Mouse (Mus musculus): ENCODE results near the gene Trmu. TPM values are rescaled to one million over a fixed set of nuclear protein-coding genes. Genes with fewer than 3 reads are reported as not detected.

The Trmu gene
- 21.4 TPM for polyA plus RNA-seq (2012; fragmentation: generic; extraction: Trizol)

DNA sequence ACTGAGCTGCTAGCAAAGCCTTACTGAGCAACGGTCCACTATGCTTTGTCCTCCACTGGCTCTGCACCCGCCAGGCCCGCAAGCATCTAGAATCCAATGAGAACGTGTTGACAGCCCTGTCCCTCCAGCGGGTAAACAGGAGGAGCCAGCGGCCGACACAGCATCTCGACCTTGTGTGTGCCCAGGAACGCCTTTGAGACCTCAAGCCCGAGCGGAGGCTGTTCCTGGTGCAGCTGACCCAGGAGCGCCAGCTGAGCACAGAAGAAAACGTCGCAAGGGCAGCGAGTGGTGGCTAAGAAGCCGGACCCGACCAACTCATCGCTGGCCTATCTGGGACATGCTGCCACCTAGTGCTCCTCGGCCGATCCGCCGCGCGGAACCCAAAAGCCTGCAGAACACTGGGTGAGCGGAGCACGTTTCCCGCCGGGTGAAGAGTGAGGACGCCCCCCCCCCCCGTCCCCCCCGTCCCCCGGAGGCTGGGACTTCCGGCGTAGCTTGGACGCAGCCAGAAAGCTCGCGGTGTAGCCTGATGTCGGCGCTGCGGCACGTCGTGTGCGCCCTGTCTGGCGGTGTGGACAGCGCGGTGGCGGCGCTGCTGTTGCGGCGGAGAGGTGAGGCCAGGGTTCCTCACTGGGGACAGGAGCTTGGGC is at the start of gene Trmu:
Trmu (plus strand) TSS at position 465 of the 650 bp plus-strand sequence.
- H3K27me3 ChIP-seq (ENCODE audit: control insufficient read depth, insufficient read depth, insufficient read length), result no peaks in the 10 kb centered on the region
- no peaks in the 10 kb centered on the region for H3K79me2 ChIP-seq (ENCODE audit: control insufficient read depth, insufficient read depth)
- peak within 1 kb of the TSS; percentile 83 for H3K4me2 ChIP-seq (ENCODE audit: low read depth)
- peak within 1 kb of the TSS; percentile 75 for H3K4me3 ChIP-seq
- peak in 1 of 3 experiments; percentile 50 for TF ChIP-seq MYOD1 (IDR thresholded peaks at IDR 0.05; ENCODE audit: control insufficient read depth in 1 of 3, insufficient read length in 2 of 3, low read depth in 2 of 3)
- TF ChIP-seq MYOG (IDR thresholded peaks at IDR 0.05; ENCODE audit: control insufficient read depth in 1 of 3, insufficient read depth in 1 of 3, insufficient read length in 2 of 3, low read depth in 2 of 3), result peak in 1 of 3 experiments; percentile 49
- TF ChIP-seq E2F4 (IDR thresholded peaks at IDR 0.05; ENCODE audit: insufficient read depth), result no peak
- peak; percentile 66 for TF ChIP-seq REST (IDR thresholded peaks at IDR 0.05; ENCODE audit: insufficient read depth, insufficient read length)
- TF ChIP-seq POLR2A (IDR thresholded peaks at IDR 0.05; ENCODE audit: insufficient read length, low read depth), result peak; percentile 94
- no peak for TF ChIP-seq CEBPB (IDR thresholded peaks at IDR 0.05; ENCODE audit: insufficient read depth, poor library complexity, severe bottlenecking)
- peak; percentile 99 for TF ChIP-seq POLR2AphosphoS2 (IDR thresholded peaks at IDR 0.05; ENCODE audit: insufficient read length, low read depth)
- no peak for TF ChIP-seq USF1 (IDR thresholded peaks at IDR 0.05; ENCODE audit: low read depth)
- no peak for TF ChIP-seq MAX (IDR thresholded peaks at IDR 0.05; ENCODE audit: low read depth)
- TF ChIP-seq TCF3 (IDR thresholded peaks at IDR 0.05; ENCODE audit: insufficient read length, low read depth), result no peak
- TF ChIP-seq TCF12 (IDR thresholded peaks at IDR 0.05; ENCODE audit: insufficient read depth, poor library complexity, severe bottlenecking), result no peak
- TF ChIP-seq SRF (IDR thresholded peaks at IDR 0.05; ENCODE audit: control insufficient read depth, insufficient read length, low read depth), result no peak
- H3K36me3 ChIP-seq (ENCODE audit: control insufficient read depth, insufficient read depth), result peaks cover 5% of the 10 kb centered on the region
- H3ac ChIP-seq (ENCODE audit: control insufficient read depth, insufficient read length), result peak within 1 kb of the TSS; percentile 27

GRCm38 (mm10) chr15:85829470-85829869 is 49.6 kb upstream of the Trmu start:
- Histone ChIP-seq H3K27me3 (ENCODE audit: control insufficient read depth, insufficient read depth, insufficient read length) (peaks cover 66% of the 10 kb centered on the region), H3K36me3 (ENCODE audit: control insufficient read depth, insufficient read depth) (no peaks in the 10 kb centered on the region), H3K4me2 (ENCODE audit: low read depth) (no peak overlapping the region), H3K4me3 (no peak overlapping the region), H3ac (ENCODE audit: control insufficient read depth, insufficient read length) (no peak overlapping the region), H3K79me2 (ENCODE audit: control insufficient read depth, insufficient read depth) (no peaks in the 10 kb centered on the region)
- no peak for TF ChIP-seq E2F4 (IDR thresholded peaks at IDR 0.05; ENCODE audit: insufficient read depth)
- TF ChIP-seq TCF12 (IDR thresholded peaks at IDR 0.05; ENCODE audit: insufficient read depth, poor library complexity, severe bottlenecking), result no peak
- TF ChIP-seq MYOD1 (IDR thresholded peaks at IDR 0.05; ENCODE audit: control insufficient read depth in 1 of 3, insufficient read length in 2 of 3, low read depth in 2 of 3), result no peak
- no peak for TF ChIP-seq USF1 (IDR thresholded peaks at IDR 0.05; ENCODE audit: low read depth)
- TF ChIP-seq SRF (IDR thresholded peaks at IDR 0.05; ENCODE audit: control insufficient read depth, insufficient read length, low read depth), result no peak
- no peak for TF ChIP-seq MYOG (IDR thresholded peaks at IDR 0.05; ENCODE audit: control insufficient read depth in 1 of 3, insufficient read depth in 1 of 3, insufficient read length in 2 of 3, low read depth in 2 of 3)
- TF ChIP-seq CEBPB (IDR thresholded peaks at IDR 0.05; ENCODE audit: insufficient read depth, poor library complexity, severe bottlenecking), result no peak
- no peak for TF ChIP-seq REST (IDR thresholded peaks at IDR 0.05; ENCODE audit: insufficient read depth, insufficient read length)
- no peak for TF ChIP-seq POLR2AphosphoS2 (IDR thresholded peaks at IDR 0.05; ENCODE audit: insufficient read length, low read depth)
- no peak for TF ChIP-seq POLR2A (IDR thresholded peaks at IDR 0.05; ENCODE audit: insufficient read length, low read depth)

- no peak within 1 kb of the TSS for H3K4me2 ChIP-seq (ENCODE audit: low read depth)
- TF ChIP-seq CEBPB (IDR thresholded peaks at IDR 0.05; ENCODE audit: insufficient read depth, poor library complexity, severe bottlenecking) (no peak), SRF (IDR thresholded peaks at IDR 0.05; ENCODE audit: control insufficient read depth, insufficient read length, low read depth) (no peak), TCF12 (IDR thresholded peaks at IDR 0.05; ENCODE audit: insufficient read depth, poor library complexity, severe bottlenecking) (no peak), USF1 (IDR thresholded peaks at IDR 0.05; ENCODE audit: low read depth) (no peak), REST (IDR thresholded peaks at IDR 0.05; ENCODE audit: insufficient read depth, insufficient read length) (no peak), MAX (IDR thresholded peaks at IDR 0.05; ENCODE audit: low read depth) (no peak), POLR2AphosphoS2 (IDR thresholded peaks at IDR 0.05; ENCODE audit: insufficient read length, low read depth) (no peak), MYOD1 (IDR thresholded peaks at IDR 0.05; ENCODE audit: control insufficient read depth in 1 of 3, insufficient read length in 2 of 3, low read depth in 2 of 3) (no peak)
- peaks cover 73% of the 10 kb centered on the region for H3K27me3 ChIP-seq (ENCODE audit: control insufficient read depth, insufficient read depth, insufficient read length)
- no peak within 1 kb of the TSS for H3K4me3 ChIP-seq
- H3K36me3 ChIP-seq (ENCODE audit: control insufficient read depth, insufficient read depth), result no peaks in the 10 kb centered on the region
- no peaks in the 10 kb centered on the region for H3K79me2 ChIP-seq (ENCODE audit: control insufficient read depth, insufficient read depth)
- no peak within 1 kb of the TSS for H3ac ChIP-seq (ENCODE audit: control insufficient read depth, insufficient read length)
Observed at GRCm38 (mm10) chr15:85831954-85832590, 47.0 kb upstream of the Trmu start, which contains the start of gene Ttc38. Gene Ttc38, plus strand, starts transcription at chr15:85832306.

DNA sequence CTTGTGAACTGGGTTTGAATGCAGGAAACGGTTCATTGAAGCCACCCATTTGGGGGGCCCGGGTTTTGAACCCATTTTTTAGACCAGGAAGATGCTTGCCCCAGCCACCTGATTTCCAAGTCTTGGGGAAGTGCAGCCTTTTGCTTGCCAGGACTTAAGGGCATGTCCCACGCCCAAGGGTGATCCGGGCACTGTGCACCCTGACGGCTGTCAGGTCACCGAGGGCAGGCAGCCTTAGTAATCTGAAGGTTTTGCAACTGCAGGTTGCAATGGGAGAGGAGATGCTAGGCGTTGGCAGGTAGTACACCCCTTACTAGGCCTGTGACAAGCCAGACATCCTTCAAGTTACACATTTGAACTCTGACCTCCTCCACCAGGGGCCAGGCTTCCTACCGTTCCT is 46.5 kb upstream of the Trmu start:
- Histone ChIP-seq H3K27me3 (ENCODE audit: control insufficient read depth, insufficient read depth, insufficient read length) (peaks cover 68% of the 10 kb centered on the region), H3K4me3 (no peak overlapping the region)

More for the DNA sequence above, 46.5 kb upstream of the Trmu start:
- no peaks in the 10 kb centered on the region for H3K79me2 ChIP-seq (ENCODE audit: control insufficient read depth, insufficient read depth)
- TF ChIP-seq MYOG (IDR thresholded peaks at IDR 0.05; ENCODE audit: control insufficient read depth in 1 of 3, insufficient read depth in 1 of 3, insufficient read length in 2 of 3, low read depth in 2 of 3), result no peak
- no peak for TF ChIP-seq MAX (IDR thresholded peaks at IDR 0.05; ENCODE audit: low read depth)
- no peak overlapping the region for H3ac ChIP-seq (ENCODE audit: control insufficient read depth, insufficient read length)
- no peak overlapping the region for H3K4me2 ChIP-seq (ENCODE audit: low read depth)
- H3K36me3 ChIP-seq (ENCODE audit: control insufficient read depth, insufficient read depth), result no peaks in the 10 kb centered on the region

All from myocyte (in vitro differentiated cells).